Mouse (Mus musculus): ENCODE data around the gene Phactr3. TPM values are rescaled to one million over a fixed set of nuclear protein-coding genes. Genes with fewer than 3 reads are reported as not detected.

The Phactr3 gene
- total RNA-seq, 4 experiments from 2014 or later = 0.24 to 0.31 TPM; not detected in 2

DNA sequence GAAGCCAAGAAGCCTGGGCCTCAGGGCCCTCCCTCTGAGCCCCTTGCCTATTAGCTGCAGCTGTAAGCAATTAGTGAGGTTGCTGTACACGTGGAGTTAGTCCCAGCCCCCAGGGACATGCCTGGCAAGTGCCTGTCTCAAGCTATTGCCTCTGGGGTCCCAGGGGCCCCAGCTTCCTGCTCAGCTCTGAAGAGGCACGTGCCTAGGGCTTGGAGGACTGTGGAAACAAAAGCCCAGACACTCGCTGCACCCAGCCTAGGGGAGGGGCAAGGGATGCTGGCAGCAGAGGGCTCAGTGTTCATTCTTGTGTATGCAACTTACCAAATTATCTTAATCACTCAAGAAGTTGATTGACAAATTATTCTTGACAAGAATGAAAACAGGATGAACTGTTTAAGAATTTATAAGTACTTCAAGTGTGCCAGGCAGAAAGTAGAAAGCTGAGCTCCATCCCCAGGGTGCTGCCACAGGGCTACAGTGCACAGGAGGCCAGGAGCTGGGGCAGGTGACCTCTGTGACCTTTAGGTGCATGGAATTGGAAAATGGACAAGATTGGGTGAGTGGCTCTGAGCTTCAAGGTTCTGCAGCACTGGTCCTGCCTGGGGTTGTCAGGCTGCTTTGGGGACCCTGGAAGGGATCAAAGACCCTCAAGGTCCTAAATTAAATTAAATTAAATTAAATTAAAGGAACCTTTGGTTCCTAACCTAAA lies 138.5 kb downstream of the Phactr3 start:
- DNase-seq (ENCODE audit: low spot score in 2 of 2) = no peak

DNA sequence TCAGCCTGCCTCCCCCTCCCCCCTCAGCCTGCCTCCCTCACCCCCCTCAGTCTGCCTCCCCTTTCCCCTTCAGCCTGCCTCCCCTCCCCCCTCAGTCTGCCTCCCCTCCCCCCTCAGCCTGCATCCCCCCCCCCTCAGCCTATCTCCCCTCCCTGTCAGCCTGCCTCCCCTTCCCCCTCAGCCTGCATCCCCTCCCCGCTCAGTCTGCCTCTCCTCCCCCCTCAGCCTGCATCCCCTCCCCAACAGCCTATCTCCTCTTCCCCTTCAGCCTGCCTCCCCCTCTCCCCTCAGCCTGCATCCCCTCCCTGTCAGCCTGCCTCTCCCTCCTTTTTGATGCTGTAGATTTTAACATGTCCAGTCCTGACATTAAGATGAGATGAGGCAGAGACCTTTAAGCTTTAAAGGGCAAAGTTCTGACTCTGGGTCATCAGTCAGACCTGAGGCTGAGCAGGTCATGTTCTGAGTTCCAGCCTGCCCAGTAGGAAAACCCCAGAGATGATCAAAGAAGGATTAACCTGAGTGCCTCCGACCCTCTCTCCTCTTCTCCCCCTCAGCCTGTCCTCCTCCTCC lies 139.3 kb downstream of the Phactr3 start:
- DNase-seq (ENCODE audit: low spot score in 2 of 2) = no peak

DNA sequence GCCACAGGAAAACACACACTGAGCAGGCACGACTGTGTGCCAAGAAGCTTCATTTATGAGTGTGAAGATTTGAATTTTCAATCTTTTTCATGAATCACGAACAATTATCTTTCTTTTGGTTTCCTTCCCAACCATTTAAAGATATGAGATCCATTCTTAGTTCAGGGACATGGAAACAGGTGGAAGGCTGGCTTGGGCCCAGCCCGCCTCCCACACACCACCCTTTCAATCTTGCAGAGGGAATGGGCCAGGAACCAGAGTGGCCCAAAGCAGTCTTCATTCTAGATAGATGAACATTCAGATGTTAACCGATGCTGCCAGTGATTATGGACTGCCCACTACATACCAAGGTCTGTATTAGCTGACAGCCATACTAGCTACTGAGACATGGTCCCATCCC lies 144.3 kb downstream of the Phactr3 start:
- no peak for DNase-seq (ENCODE audit: low spot score in 2 of 2)

DNA sequence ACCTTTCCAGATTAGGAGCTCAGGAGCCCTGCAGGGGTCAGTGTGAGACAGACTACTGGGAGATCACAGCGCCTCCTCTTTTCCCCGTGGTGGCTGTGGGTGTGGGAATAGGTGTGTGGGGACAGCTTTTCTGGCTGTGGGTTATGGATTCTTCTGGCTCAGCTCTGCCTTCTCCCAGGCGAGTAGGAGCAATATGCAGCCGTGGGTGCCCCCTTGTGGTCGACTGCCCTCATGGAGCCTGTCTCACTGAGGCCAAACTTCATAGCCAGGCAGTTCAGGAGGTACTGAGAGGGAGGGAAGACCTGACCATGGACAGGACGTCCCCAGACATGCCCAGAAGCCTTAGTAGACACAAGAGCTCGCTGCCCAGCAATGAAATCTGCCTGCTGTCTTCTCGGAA lies 145.6 kb downstream of the Phactr3 start:
- peak; percentile 31 to 36 for DNase-seq (ENCODE audit: low spot score in 2 of 2)

DNA sequence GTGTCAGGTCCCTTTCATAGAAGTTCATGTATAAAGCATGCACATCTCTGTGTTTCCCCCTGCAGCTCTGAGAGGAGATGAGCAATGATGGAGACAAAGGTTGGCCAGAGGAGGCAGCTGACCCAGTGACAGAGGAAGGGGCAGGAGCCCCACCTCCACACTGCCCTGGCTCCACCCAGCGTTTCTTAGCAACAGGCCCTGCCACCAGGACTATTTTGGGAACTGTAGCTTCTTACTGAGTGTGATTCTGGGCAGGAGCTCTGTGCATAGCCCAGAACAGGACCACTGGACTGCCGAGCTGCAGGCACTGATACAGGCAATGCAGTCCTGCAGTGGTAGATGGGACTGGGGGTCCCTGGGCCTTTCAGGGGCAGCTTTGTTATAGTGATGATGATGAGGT lies 146.7 kb downstream of the Phactr3 start:
- DNase-seq (ENCODE audit: low spot score in 2 of 2) = no peak

DNA sequence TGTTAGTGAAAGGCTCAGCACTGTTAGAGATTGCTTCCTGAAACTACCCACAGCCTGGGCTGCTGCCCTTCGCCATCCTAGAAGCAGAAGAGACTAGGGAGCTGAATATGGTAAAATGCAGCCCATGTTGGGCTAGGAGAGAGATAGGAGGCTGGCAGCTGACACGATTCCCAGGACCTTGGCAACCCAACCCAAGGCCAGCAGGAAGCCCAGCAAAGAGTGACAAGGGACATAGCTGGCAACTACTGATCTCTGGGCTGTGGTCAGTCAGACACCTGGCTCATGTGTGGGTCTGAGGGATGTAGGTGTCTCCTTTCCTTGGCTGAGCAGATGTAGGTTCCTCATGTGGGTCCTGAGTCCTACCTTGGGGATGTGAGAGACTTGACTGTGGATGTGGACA lies 152.0 kb downstream of the Phactr3 start:
- no peak for DNase-seq (ENCODE audit: low spot score in 2 of 2)

DNA sequence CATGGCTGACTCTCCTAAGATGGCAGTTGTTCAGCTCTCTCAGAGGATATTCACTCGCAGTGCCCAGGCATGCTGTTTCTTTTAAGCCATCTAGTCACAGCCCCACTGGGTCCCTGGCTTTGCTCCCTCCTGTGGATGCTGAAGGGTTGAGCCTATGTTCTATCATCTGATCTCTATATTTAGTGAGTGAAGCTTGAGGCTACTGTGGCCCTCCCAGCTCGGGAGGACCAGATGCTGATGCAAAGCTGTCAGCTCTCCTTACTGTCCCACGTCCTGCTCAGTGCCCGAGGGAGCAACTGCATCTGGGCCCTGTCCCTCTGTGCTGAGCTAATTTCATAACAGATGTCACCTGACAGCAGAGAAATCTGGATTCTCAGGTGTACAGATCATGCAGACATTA lies 153.6 kb downstream of the Phactr3 start:
- DNase-seq (ENCODE audit: low spot score in 2 of 2) = no peak

DNA sequence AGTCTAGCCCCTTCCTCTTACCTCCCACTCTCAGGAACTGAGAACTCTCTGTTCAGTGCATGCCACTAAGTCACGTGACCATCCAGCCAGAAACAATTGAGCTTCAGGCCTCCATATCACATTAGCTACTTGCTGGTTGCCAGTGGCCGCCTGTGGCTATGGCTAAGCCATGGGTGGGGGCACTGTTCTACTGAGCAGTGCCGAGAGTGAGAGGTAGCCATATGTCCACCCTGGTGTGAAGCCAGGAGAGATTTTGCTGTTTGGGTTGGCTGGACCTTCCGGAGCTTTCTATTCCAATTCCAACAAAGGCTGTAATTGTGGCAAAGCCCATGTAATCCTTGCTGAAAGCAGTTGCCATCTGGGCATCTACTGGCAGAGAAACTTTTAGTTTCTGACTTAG lies 155.4 kb downstream of the Phactr3 start:
- DNase-seq (ENCODE audit: low spot score in 2 of 2) = no peak

DNA sequence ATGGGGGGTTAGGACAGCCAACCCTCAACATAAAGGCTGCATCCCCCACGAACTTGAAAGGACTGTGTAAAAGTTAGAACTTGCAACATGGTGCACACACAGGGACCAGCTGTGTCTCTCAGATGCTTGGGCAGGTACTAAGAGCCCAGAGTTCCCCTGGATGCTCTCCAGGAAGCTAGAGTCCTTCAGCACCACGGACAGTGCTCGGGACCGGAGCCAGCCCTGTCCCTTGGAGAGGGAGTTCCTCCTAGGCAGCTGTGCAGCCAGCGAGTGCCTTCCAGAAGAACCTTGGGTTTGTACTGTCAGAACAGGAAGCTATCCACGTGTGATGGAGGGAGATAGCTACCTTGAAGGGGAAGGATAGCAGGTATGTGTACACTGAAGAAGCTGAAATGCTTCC lies 158.4 kb downstream of the Phactr3 start:
- DNase-seq (ENCODE audit: low spot score in 2 of 2) = peak in 1 of 2 experiments; percentile 19

DNA sequence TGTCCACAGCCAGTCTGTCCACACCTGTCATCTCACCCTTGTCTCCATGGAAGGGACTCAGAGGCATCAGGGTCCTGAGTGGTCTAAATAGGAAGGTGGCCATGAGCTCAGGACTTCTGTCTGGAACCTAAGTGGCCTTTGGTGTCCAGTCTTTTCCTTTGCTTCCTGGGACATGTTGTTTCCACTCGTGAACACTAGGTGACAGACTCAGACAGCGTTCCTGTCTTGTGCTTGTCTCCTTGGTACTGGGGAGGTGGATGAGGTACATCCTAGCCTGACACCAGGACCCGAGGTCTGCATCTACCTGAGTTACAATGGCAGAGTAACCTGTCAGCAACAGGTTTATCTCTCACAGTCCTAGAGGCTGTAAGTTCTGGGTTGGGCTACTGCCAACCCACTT lies 162.4 kb downstream of the Phactr3 start:
- no peak for DNase-seq (ENCODE audit: low spot score in 2 of 2)

DNA sequence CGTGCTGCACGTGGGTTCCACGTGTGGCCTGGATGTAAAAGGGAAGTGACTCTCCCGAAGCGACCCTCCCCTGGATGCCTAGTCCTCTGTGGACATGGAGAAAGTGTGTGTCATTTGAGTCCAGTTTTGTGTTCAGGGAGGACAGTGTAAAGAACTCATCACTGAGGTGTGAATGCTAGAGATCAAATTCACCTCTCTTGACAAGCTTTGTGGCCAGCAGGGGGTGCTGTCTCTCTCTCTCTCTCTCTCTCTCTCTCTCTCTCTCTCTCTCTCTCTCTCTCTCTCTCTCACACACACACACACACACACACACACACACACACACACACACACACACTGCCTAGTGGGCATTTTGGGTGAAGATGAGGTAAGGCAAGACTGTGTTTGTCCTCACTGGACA lies 168.5 kb downstream of the Phactr3 start:
- DNase-seq (ENCODE audit: low spot score in 2 of 2) = no peak

DNA sequence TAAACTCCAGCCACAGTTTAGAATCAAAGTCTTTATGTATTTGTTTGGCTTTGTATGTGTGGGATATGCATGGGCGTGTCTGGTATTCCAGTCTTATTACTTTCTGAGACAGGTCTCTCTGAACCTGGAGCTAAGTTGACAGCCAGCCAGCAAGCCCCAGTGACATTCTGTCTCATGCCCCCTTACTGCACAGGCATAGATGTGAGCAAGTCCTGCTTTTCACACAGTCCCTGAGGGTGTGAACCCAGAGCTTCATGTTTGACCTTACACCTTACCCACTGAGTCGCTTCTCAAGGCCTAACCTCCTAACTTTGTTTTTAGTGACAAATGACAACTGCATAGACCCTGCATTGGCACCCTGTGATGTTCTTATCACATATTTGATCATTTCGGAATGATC lies 169.9 kb downstream of the Phactr3 start:
- no peak for DNase-seq (ENCODE audit: low spot score in 2 of 2)

DNA sequence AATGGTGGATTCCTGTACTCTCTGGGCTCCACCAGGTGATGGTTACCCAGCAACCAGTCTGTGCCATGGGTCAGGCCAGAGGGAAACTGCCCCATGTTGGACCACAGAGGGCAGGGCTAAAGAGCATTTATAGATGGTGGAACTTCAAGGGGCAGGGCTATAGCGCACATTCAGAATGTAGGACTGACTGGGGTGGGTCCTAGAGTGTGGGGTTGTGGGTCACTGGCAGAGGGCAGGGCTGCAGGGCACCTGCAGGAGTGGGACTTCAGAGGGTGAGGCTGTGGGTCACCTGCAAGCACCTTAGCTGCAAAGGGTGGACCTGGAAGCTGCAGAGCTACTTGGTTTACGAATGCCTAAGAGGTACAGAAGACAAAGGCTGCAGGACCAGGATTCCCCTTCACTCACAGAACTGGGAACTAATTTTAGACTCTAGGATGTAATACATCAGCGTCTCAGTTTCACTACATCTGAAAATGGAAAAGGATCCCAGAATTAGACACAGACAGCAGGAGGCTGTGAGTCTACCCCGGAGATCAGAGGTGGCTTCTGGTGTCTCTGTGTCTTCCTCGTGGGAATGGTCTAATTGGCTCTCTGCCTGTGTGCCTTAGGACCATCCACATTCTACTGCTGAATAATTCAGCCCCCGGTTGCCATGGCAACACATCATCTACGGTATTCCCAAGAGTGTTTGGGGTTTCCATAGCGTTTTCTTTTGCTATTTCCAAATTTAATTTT lies 184.8 kb downstream of the Phactr3 start:
- DNase-seq (ENCODE audit: low spot score in 2 of 2) = no peak

DNA sequence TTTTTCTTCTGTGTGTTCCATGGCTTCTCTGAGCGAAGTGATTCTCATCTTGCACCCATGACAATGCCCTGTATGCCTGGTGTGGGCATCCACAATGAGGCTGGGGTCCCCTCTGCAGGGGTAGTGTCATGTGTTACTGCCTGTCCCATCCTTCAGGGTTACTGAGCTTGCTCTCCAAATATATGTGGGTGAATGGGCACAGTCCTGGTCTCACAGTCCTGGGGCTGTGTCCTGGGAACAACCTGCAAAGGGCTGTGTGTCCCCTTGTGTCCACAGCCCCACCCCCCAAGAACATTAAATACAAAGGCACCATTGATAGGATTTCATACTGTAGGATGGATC lies 185.4 kb downstream of the Phactr3 start:
- no peak for DNase-seq (ENCODE audit: low spot score in 2 of 2)

DNA sequence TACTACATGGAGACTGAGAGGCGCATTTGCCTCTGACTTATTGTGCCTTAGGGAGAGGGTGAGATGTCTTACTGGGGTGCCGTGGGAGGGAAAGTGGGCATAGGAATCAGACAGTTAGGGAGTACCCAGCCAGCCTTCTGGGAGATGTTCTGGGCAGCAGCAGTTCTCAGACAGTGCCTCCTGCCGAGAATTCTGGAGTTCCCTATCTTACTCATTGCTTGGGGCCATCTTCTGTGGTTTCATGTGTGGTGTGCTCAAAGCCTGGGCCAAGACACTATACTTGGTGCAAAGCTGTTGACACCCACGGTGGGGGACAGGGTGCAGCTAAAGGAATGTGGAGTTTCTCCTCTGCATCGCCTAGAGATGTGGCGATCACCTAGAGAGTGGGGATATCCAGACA lies 185.9 kb downstream of the Phactr3 start:
- DNase-seq (ENCODE audit: low spot score in 2 of 2) = no peak

DNA sequence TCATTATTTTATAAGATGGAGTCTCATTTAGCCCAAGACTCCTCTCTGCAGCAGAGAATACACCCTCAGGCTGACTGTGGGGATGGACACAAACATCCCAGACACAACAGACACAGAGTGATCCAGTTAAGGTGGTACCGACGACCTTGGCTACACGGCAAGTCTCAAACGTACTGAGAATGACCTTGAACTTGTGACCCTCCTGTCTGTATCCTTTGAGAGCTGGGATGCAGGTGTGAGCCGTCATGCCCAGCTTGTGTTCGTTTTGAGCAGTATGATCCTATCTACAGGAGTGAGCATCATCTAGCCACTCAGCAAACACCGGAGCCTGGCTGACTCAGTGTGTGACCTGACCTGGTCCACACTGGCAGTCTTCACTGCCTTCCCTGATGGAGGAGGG lies 194.8 kb downstream of the Phactr3 start:
- no peak for DNase-seq (ENCODE audit: low spot score in 2 of 2)

DNA sequence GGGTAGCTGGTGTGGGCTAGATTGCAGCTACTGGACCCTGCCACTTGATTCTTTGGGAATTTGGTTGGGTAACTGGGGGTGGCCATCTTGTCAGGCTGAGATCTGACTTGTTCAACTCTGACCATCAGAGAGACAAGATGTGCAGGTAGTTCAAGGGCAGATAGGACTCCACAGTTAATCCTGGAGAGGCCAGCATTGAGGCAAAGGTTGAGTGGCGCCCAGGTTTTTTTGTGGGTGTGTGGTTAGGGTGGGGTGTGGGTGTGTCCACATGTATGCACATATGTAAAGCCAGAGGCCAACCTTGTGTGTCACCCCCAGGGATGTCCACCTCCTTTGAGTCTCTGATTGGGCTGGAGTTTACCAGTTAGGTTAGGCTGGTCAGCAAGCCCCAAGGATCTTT lies 197.5 kb downstream of the Phactr3 start:
- DNase-seq (ENCODE audit: low spot score in 2 of 2) = no peak

DNA sequence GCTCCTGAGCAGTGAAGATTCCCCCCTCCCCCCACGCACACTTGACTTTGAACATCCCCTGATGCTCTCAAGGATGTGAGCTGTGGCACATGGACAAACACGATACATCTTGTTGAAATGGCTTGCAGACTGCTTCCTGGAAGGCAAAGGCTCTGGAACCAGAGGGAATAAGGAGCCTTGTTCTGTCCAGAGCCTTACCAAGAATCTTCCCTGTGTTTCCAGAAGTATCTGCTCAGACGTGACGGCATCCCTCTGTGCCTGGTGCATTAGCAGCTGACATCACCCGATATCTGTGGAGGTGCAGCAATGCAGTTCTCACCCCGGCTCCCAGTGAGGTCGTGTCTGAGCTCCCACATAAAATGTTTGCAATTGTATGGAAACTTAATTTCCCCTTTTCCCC lies 201.0 kb downstream of the Phactr3 start:
- no peak for DNase-seq (ENCODE audit: low spot score in 2 of 2)

DNA sequence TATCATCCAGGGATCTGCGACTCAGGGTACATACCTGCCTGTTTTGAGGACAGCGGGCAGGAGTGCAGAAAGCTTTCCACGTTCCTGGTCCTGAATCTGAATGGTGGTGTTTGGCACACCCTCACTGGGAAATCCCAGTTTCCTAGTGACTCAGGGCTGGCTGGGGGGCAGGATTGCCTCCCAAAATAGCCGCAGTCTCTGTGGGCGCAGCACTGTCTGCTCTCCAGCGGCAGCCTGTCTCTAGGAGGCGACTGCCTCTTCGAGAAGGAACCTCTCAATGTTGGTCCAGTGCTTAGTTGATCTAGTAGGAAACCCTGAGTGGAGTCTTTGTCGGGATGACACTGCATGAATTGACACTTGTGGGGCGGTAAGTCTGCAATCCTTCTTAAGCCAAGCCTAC lies 202.5 kb downstream of the Phactr3 start:
- DNase-seq (ENCODE audit: low spot score in 2 of 2) = peak in 1 of 2 experiments; percentile 1

DNA sequence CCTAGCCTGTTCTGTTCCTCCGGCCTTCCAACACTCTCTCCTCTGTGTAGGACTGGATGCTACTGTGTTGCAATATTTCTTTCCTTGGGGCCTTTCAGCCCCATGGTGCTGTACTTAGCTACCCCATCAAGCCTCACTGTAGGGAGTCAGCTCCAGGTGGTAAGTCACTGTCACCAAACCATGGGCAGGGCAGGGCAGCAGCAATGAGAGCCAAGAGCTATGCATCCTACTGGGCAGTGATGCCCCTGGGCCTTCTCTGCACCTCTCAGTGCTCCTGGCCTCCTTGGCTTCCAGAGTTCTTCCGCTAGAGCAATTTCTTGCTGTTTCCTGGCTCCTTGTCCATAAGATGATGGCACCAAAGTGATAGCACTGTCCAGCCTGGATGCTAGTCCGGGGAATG lies 205.6 kb downstream of the Phactr3 start:
- DNase-seq (ENCODE audit: low spot score in 2 of 2) = no peak

DNA sequence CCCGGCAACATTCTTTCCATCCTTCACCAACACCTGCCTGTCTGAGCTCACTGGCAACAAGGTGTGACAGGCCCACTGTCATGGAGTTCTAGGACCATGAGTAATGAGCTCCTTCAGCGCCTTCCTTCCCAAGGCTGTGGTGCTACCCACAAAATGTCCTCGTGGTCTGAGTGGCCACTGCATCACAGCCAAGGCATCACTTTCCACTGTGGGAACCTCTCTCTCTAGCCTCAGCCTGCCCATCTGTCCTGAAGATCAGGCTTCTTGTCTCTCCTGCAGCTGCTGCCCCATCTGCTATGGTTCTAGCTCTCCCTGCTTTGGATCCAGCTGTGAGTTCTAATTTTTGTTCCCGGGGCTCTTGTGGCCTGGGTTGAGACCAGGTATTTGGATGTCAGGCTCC lies 206.0 kb downstream of the Phactr3 start:
- no peak for DNase-seq (ENCODE audit: low spot score in 2 of 2)

DNA sequence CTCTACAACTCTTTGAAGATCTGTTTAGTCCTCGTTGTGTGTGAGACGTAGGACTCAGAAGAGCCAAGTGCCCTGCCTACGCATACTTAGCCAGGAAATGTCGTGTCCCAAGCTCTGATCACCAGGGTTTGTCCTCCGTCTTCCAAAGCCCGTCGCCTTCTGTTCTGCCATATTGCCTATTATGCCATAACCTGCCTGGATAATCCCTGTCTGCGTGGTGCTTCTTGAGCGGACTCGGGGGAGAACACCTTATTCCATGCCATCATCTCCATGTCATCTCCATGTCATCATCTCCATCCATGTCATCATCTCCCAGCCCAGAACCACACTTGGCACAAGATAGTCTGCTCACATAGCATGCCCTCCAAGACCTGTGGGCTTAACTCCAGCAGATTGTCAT lies 207.3 kb downstream of the Phactr3 start:
- DNase-seq (ENCODE audit: low spot score in 2 of 2) = no peak

Measured in gastrocnemius, adult 8-10 months (tissue).